Mouse (Mus musculus): ENCODE data around the gene Mybbp1a. TPM values are rescaled to one million over a fixed set of nuclear protein-coding genes. Genes with fewer than 3 reads are reported as not detected.
"Not testable (repeated sequence)": the region's sequence is repeated elsewhere in the genome, so short reads cannot be mapped to it uniquely, and the experiment has no call there.

Mybbp1a gene
- total RNA-seq, 2 experiments from 2014 or later: 40.9 to 42.8 TPM

DNA sequence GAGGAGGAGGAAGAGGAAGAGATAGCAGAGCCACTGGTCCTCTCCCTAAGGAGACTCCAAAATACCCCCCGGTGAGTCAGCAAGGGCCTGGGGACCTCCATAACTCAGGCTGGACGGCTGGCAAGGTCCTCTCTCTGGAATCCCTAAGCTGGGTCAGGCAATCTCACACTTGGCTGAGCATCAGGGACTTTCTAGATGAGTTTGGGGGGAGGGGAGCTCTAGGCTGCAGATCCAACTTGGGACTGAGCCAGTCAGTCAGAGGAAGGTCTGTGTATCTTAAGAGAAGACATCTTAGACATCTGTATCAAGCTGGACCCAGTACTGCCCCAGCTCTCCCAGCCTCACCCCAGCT is 5.5 kb upstream of the Mybbp1a start:
- intact Hi-C loops (cut with DNase I): no loop called here
- no peak for DNase-seq (ENCODE audit: low spot score)

DNA sequence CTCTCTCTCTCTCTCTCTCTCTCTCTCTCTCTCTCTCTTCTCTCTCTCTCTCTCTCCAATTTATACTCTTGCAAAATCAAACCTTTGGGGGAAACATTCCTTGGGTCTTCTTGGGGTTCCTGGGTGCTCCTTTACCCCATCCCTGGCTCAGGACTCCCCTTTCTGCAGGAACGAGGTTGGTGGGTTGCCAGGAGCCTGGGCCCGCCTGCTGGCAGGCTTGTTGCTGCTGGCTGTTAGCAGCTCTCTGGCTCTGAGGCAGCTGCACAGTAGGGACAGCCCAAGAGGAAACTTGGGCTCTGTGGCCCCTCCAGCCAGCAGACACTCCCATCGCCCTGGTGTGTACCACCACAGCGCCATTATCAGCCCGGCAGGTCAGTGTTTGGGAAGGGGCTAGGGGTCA is 4.9 kb upstream of the Mybbp1a start:
- no peak for DNase-seq (ENCODE audit: low spot score)
- intact Hi-C loops (cut with DNase I): no loop called here

DNA sequence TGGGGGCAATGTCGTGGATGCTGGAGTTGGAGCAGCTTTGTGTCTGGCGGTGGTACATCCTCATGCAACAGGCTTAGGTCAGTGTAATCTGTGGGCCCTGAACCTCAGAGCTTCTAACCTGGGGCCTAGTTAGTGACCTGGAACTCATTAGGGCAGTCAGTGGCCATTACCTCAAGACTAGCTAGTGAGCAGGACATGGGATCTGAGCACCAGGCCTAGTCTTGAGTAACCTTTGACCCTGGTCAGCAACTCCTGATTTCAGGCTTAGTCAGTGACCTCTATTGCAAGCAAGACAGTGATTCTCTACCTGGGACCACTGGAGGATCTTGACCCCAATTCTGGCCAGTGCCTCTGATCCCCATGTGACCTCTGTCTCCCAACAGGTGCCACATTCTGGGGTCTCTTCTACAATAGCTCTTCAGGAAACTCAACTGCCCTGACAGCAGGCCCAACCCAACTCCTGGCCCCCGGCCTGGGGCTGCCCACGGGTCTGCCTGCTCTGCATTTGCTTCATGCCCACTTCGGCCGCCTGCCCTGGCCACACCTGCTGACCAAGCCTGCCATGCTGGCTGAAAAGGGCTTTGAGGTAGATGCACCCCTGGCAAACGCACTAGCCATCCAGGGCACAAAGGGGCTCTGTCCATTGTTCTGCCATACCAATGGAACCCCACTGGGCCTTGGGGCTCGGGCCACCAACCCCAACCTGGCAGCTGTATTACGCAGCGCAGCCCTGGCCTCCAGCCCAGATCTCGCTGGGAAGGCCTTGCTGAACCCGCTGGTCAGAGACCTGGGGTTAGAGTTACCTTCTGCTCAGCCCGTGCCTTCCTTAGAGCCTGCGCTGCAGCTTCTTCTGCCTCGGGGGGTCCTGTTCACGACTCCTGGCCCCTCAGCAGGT is 4.2 kb upstream of the Mybbp1a start:
- intact Hi-C loops (cut with DNase I): no loop called here
- no peak for DNase-seq (ENCODE audit: low spot score)

GRCm38 (mm10) chr11:72438411-72438810 is 2.7 kb upstream of the Mybbp1a start:
- DNase-seq (ENCODE audit: low spot score): no peak
- intact Hi-C loops (cut with DNase I): no loop called here

DNA sequence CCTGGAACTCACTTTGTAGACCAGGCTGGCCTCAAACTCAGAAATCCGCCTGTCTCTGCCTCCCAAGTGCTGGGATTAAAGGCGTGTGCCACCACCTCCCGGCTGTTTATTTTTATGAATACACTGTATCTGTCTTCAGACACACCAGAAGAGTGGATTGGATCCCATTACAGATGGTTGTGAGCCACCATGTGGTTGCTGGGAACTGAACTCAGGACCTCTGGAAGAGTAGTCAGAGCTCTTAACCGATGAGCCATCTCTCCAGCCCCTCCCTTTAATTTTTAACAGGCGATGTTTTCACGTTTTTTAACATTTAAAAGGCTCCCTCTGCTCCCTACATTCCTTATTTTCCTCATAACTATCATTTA is 574 bp upstream of the Mybbp1a start:
- DNase-seq (ENCODE audit: low spot score): not testable (repeated sequence)
- intact Hi-C loops (cut with DNase I): loop anchor here (5.0 kb wide), 1 partner anchor 47 kb away; the partner anchor contains the start of gene Spns2

DNA sequence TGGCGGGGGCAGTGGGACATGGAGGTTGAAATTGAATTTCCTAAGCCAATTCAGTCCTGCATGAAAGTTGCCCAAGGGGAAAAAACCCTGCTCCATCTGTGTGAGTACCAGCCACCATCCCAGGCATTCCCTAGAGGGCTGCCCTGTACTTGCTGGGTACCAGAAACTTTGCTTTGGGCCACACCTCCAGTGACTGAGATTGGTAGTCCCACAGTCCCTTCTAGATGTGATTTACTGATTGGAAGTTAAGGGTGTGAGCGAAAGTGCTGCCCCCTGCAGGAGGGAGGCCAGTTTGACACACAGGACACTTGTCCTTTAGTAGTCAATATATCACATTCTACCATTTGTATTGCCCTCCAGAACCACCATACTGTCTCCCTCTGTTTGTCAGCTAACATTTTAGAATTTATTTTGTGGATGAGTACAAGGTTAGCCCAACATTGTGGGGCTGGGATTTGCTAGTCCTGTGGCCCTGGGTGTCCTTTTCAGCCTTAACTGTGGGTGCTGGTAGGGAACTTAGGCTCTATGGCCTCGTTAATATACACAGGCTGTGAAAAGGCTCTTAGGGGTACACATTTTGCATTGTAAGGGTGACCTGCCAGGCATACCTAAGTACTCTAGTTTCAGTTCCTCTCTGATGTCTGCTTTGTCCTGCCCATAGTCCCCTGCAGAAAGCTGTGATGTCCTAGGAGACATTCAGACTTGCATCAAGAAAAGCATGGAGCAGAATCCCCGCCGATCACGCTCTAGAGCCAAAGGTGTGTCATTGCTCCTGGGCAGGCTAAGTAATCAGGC is 5.4 kb downstream of the Mybbp1a start:
- intact Hi-C loops (cut with DNase I): no loop called here
- DNase-seq (ENCODE audit: low spot score): no peak

- intact Hi-C loops (cut with DNase I): no loop called here
- no peak for DNase-seq (ENCODE audit: low spot score)
Observed at GRCm38 (mm10) chr11:72447475-72447874, 6.3 kb downstream of the Mybbp1a start.

DNA sequence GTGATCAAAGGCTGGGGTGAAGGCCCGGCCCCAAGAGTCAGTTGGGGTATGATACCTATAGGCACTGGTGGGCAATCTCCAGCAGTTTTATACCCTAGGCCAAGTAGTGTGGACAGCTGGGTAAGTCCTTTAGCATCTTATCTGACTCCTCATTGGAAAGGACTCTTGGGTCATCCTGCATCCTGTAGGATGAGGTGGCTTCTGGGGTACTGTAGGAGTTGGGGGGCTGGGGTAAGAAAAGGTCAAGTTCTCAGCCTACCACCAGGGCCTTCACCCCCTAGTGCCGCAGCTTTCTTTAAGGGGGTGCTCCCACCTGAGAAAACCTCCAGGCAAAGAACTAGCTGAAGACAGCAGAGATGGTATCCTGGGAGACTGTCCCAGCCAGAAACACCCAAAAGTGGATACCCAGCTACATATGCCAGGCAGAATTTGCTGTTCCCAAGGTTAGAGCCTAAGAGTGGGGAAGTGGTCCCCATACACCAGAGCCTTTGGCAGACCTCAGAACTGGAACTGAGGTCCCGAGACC is 11.0 kb downstream of the Mybbp1a start:
- no peak for DNase-seq (ENCODE audit: low spot score)
- intact Hi-C loops (cut with DNase I): loop anchor here (2.0 kb wide), 1 partner anchor 35 kb away; no protein-coding TSS in a partner anchor

- intact Hi-C loops (cut with DNase I): loop anchor here (2.0 kb wide), 1 partner anchor 33 kb away; no protein-coding TSS in a partner anchor
- no peak for DNase-seq (ENCODE audit: low spot score)
Observed at GRCm38 (mm10) chr11:72453105-72453953, 12.2 kb downstream of the Mybbp1a start.

DNA sequence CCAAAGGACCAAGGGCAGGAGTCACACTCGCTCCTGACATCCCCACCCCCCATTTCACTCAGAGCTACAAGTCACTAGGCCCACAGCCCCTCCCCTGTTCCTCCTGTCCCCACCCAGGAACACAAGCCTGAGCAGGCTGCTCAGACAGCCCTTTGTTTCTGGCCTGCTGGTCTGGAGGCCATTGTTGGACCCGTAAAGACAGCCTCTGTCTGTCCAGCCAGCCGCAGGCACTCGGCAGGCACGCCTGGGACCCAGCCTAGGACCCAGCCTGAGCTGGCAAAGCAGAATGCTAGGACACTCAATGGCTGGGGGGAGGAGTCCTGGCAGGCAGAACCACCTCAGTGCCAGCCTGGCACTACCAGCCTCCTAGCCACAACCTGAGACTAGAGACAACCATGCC is 14.5 kb downstream of the Mybbp1a start:
- no peak for DNase-seq (ENCODE audit: low spot score)
- intact Hi-C loops (cut with DNase I): no loop called here

GRCm38 (mm10) chr11:72457995-72458496 is 16.9 kb downstream of the Mybbp1a start:
- intact Hi-C loops (cut with DNase I): loop anchor here (2.0 kb wide), 1 partner anchor 31 kb away; the partner anchor contains the start of gene Spns2
- DNase-seq (ENCODE audit: low spot score): peak; percentile 65

- DNase-seq (ENCODE audit: low spot score): no peak
- intact Hi-C loops (cut with DNase I): loop anchor here (2.0 kb wide), 1 partner anchor 30 kb away; the partner anchor contains the start of gene Spns2
Observed at GRCm38 (mm10) chr11:72458502-72458901, 17.3 kb downstream of the Mybbp1a start.

GRCm38 (mm10) chr11:72461500-72461981 is 20.4 kb downstream of the Mybbp1a start:
- no peak for DNase-seq (ENCODE audit: low spot score)
- intact Hi-C loops (cut with DNase I): no loop called here

DNA sequence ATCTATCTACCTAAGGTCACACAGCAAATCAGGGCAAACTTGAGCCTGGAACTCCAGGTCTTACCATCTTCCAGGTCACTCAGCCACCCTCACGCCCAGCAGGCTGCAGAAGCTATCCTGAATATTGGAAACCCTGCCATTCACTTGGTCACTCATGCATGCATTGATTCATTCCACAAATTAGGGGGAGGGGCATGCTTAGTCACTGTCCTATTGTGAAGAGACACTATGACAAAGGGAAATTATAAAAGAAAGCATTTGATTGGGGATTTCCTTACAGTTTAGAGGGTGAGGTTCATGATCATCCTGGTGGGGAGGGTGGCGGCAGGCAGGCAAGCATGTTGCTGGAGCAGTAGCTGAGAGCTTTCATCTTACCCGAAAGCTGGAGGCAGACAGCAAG is 23.7 kb downstream of the Mybbp1a start:
- intact Hi-C loops (cut with DNase I): loop anchor here (5.0 kb wide), 1 partner anchor 52 kb away; no protein-coding TSS in a partner anchor
- DNase-seq (ENCODE audit: low spot score): no peak

GRCm38 (mm10) chr11:72465978-72466693 is 25.0 kb downstream of the Mybbp1a start:
- intact Hi-C loops (cut with DNase I): loop anchor here (5.0 kb wide), 1 partner anchor 51 kb away; no protein-coding TSS in a partner anchor
- DNase-seq (ENCODE audit: low spot score): no peak

DNA sequence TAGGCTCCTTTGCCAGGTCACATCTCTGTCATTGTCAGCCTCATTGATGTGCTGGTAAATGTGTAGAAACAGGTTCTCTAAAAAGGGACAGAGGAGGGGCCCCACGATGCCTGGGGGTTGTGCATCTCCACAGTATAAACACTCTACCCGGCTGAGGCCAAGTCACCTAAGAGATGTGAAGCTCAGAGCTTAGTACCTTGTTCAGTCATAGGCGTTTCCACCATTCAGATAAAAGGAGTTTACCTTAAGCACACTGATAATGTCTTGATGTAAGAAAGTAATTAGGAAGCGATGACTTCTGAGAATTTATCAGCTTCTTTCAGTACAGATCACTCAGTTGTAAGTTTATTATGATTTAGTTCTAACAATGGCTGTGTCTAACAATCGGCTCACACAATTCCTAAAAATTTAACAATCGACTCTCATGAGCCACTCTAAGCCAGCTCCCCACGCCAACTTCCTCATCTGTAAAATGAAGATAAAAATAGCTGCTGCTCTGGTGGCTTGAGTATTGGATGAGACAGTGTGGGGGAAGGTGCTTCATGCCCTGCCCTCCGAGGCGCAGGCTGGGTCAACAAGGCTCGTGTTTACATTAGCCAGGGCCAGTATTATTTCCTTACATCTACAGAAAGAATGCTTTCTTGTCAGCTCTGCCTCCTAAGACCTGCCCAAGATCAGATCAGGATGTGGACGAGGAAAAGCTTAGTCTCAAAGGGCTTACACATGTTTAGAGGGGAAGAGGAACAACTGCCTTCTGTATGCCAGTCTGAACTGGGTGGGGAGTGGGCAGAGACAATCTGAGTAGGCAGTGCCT is 25.7 kb downstream of the Mybbp1a start:
- DNase-seq (ENCODE audit: low spot score): no peak
- intact Hi-C loops (cut with DNase I): loop anchor here (5.0 kb wide), 1 partner anchor 50 kb away; no protein-coding TSS in a partner anchor

DNA sequence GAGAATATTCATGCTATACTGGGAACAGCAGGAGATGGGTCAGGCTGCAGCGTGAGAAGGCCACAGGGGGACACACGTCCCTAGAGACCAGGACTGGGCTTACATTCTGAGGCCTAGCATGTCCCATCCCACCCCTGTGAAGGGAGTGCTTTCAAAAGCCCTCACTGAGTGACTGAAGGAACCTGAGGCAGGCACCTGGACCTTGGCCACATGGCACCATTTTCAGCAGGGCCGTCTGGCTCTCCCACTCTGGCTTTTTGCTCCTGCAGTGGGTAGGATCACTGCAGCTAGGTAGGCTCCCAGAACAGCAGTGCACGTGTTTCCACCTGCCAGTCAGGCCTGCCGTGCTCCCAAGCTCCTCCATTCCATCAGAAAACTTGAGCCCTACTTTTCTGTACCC is 27.4 kb downstream of the Mybbp1a start:
- intact Hi-C loops (cut with DNase I): loop anchor here (5.0 kb wide), 1 partner anchor 49 kb away; no protein-coding TSS in a partner anchor
- no peak for DNase-seq (ENCODE audit: low spot score)

DNA sequence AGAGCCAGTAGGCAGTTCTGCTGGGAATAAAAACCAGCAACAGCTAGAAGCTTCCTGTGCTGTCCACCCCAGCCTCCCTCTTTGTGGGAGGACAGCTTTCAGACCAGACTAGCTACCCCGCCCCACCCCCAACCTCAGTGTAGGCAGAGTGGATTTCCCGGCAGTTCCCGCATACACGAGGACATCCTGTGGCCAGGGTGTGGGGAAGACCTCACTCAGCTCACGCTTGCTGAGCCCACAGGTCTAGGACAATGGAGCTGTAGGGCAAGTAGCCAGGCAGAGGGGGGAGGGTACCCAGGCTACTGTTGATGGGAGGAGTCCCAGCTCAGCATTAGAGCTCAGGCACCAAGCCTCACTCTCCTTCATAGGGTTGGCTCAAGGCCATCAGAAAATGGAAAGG is 28.1 kb downstream of the Mybbp1a start:
- intact Hi-C loops (cut with DNase I): loop anchor here (5.0 kb wide), 1 partner anchor 48 kb away; no protein-coding TSS in a partner anchor

More for the DNA sequence above, 28.1 kb downstream of the Mybbp1a start:
- peak; percentile 78 for DNase-seq (ENCODE audit: low spot score)
